Mouse (Mus musculus): ENCODE measurements at regions not wholly inside any gene's neighbourhood (a gene's known extent, or its start where the extent isn't known, plus 50 kb on each side); places are given as distances from the start of the nearest gene placed in this dataset.

DNA sequence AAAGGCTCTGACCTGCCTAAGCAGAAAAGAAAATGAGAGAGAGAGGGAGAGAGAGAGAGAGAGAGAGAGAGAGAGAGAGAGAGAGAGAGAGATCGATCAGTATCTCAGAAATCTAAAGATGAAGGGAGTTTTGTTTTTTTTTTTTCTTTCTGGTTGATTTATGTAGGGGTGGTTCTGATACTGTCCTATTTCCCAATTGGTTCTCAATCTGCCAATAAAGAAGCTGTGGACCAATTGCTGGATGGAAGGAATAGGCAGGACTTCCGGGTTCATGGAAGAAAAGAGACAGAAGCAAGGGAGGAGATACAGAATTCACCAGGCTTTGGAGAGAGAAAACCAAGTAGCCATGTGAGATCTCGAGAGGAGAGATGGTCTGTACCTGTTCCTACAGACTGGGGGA, 117.6 kb downstream of the 1500009L16Rik start:
- peaks cover 9% of the 10 kb centered on the region; the same call in 1 of the 2 replicates for H3K9me3 ChIP-seq (ENCODE audit: control insufficient read depth, low read length)
- WGBS, result 74% methylated on average over 3 of the region's 3 CpGs
- no peak for ATAC-seq (ENCODE audit: low FRiP score, low read depth)
- no peak overlapping the region for H3K4me2 ChIP-seq (replicated peaks; ENCODE audit: low read depth, low read length, severe bottlenecking)
- no peaks in the 10 kb centered on the region; the same call in 1 of the 2 replicates for H3K4me1 ChIP-seq (ENCODE audit: control insufficient read depth, insufficient read depth, low read length)
- H3K4me3 ChIP-seq (replicated peaks; ENCODE audit: low read length), result no peak overlapping the region
- no peak for DNase-seq (ENCODE audit: low spot score)
- no peak overlapping the region for H3K27ac ChIP-seq (replicated peaks; ENCODE audit: low read depth, low read length)
- no peaks in the 10 kb centered on the region for H3K27me3 ChIP-seq (ENCODE audit: control insufficient read depth, insufficient read depth, low read length)
- no peak for TF ChIP-seq POLR2A (IDR thresholded peaks at IDR 0.05; ENCODE audit: borderline replicate concordance, extremely low read depth, insufficient read depth, insufficient read length)
- no peak overlapping the region for H3K9ac ChIP-seq (ENCODE audit: low read depth, low read length, severe bottlenecking)
- no peaks in the 10 kb centered on the region for H3K36me3 ChIP-seq (ENCODE audit: control insufficient read depth, insufficient read depth, low read length)

DNA sequence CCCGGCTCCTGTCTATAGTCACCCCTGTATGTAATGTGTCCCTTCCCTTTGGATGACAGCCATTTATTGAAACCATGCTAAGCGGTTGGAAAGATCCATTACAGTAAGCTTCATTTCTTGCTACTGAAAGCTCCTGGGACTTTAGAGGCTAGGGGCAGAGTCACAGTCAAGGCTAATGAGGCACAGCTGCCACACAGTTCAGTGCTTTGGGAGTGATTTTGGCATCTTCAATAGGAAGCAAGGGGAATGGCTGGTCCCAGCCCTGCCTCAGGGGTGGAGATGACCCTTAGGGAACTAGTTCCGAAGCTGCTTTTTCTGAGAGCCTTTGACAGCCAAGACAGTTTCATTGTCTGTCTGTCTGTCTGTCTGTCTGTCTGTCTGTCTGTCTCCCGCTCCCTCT, 128.2 kb downstream of the 1500009L16Rik start:
- Histone ChIP-seq H3K9me3 (ENCODE audit: control insufficient read depth, low read length) (no peaks in the 10 kb centered on the region), H3K4me2 (replicated peaks; ENCODE audit: low read depth, low read length, severe bottlenecking) (no peak overlapping the region), H3K4me3 (replicated peaks; ENCODE audit: low read length) (no peak overlapping the region), H3K36me3 (ENCODE audit: control insufficient read depth, insufficient read depth, low read length) (no peaks in the 10 kb centered on the region), H3K9ac (ENCODE audit: low read depth, low read length, severe bottlenecking) (no peak overlapping the region), H3K27ac (replicated peaks; ENCODE audit: low read depth, low read length) (no peak overlapping the region), H3K27me3 (ENCODE audit: control insufficient read depth, insufficient read depth, low read length) (no peaks in the 10 kb centered on the region), H3K4me1 (ENCODE audit: control insufficient read depth, insufficient read depth, low read length) (peaks cover 7% of the 10 kb centered on the region; the same call in 1 of the 2 replicates)
- TF ChIP-seq POLR2A (IDR thresholded peaks at IDR 0.05; ENCODE audit: borderline replicate concordance, extremely low read depth, insufficient read depth, insufficient read length), result no peak
- DNase-seq (ENCODE audit: low spot score) (no peak), ATAC-seq (ENCODE audit: low FRiP score, low read depth) (no peak)
- 58% methylated on average over 4 of the region's 4 CpGs for WGBS

DNA sequence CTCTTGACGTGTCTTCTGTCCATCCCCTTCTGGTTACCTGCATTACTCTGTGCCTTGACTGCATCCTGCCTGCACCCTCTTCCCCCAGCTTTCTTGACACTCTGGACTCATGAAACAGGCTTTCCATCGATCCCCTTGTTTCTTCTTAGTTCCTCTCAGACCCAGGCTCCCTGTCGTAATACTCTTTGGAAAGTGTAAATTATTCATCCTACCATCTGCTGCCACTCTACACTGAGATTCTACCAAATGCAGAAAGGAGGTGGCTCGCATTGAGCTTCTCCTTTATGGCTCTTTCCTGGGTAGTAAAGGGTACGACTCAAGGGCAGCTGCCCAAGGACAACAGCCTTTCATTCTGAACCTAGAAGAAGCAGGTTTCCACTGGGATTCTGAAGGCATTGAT, 129.5 kb downstream of the 1500009L16Rik start:
- Histone ChIP-seq H3K36me3 (ENCODE audit: control insufficient read depth, insufficient read depth, low read length) (no peaks in the 10 kb centered on the region), H3K27me3 (ENCODE audit: control insufficient read depth, insufficient read depth, low read length) (no peaks in the 10 kb centered on the region), H3K4me1 (ENCODE audit: control insufficient read depth, insufficient read depth, low read length) (no peaks in the 10 kb centered on the region), H3K4me3 (replicated peaks; ENCODE audit: low read length) (no peak overlapping the region), H3K27ac (replicated peaks; ENCODE audit: low read depth, low read length) (no peak overlapping the region), H3K9ac (ENCODE audit: low read depth, low read length, severe bottlenecking) (no peak overlapping the region), H3K9me3 (ENCODE audit: control insufficient read depth, low read length) (no peaks in the 10 kb centered on the region), H3K4me2 (replicated peaks; ENCODE audit: low read depth, low read length, severe bottlenecking) (no peak overlapping the region)
- ATAC-seq (ENCODE audit: low FRiP score, low read depth), result no peak
- no peak for DNase-seq (ENCODE audit: low spot score)
- 77% methylated on average over 5 of the region's 5 CpGs for WGBS
- no peak for TF ChIP-seq POLR2A (IDR thresholded peaks at IDR 0.05; ENCODE audit: borderline replicate concordance, extremely low read depth, insufficient read depth, insufficient read length)

DNA sequence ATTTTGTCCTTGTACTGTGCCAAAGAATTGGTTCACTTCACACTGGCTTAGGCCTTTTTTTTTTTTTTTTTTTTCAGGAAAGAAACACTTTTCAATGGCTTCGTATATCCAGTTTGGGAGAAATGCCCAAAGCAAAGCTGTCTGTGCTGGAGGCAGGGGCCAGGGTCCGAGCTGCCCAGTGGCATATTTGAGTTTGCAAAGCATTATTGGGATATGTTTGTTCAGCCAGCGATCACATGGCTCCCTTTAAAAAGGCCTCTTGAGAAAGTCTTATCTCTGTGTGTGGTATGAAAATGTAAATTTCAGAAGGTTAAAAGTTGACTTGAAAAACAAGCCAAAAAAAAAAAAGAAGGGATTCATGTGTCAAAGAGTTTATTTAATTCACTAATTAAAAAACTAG, 130.1 kb downstream of the 1500009L16Rik start:
- H3K9ac ChIP-seq (ENCODE audit: low read depth, low read length, severe bottlenecking), result no peak overlapping the region
- DNase-seq (ENCODE audit: low spot score) (no peak), ATAC-seq (ENCODE audit: low FRiP score, low read depth) (no peak)
- no peaks in the 10 kb centered on the region for H3K9me3 ChIP-seq (ENCODE audit: control insufficient read depth, low read length)
- 77% methylated on average over 3 of the region's 3 CpGs for WGBS
- no peak overlapping the region for H3K27ac ChIP-seq (replicated peaks; ENCODE audit: low read depth, low read length)
- no peaks in the 10 kb centered on the region for H3K4me1 ChIP-seq (ENCODE audit: control insufficient read depth, insufficient read depth, low read length)
- H3K27me3 ChIP-seq (ENCODE audit: control insufficient read depth, insufficient read depth, low read length), result no peaks in the 10 kb centered on the region
- H3K4me3 ChIP-seq (replicated peaks; ENCODE audit: low read length), result no peak overlapping the region
- no peak for TF ChIP-seq POLR2A (IDR thresholded peaks at IDR 0.05; ENCODE audit: borderline replicate concordance, extremely low read depth, insufficient read depth, insufficient read length)
- no peaks in the 10 kb centered on the region for H3K36me3 ChIP-seq (ENCODE audit: control insufficient read depth, insufficient read depth, low read length)
- no peak overlapping the region for H3K4me2 ChIP-seq (replicated peaks; ENCODE audit: low read depth, low read length, severe bottlenecking)

DNA sequence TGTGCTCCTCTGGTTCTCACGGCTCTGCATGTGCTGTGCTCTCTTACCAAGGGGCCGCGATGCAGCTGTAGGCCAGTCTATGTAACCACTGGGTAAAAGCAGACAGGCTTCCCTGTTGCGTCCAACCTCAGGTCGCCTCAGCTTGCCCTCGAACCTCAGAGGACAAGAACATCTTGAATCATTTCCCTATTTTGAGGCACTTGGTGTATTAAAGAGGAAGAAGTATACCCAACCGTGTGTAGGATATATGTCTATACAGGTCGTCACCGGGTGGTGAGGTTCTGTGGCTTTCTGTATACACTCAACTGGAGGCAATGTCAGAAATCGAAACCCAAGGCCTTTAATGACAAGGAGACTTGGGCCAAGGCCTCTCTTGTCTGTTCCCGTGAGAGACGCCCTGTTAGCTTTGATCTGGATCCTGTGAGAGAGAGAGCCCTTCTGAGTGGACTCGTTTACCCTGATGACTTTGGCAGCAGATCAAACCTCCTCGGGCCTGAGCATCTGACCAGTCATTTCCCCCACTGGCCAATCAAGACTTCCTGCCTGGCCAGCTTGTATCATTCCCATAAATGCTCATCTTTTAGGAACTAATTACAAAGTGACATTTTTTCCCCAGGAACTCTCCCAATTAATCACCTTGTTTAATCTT, 135.3 kb downstream of the 1500009L16Rik start:
- DNase-seq (ENCODE audit: low spot score), result no peak
- TF ChIP-seq POLR2A (IDR thresholded peaks at IDR 0.05; ENCODE audit: borderline replicate concordance, extremely low read depth, insufficient read depth, insufficient read length), result no peak
- no peaks in the 10 kb centered on the region for H3K27me3 ChIP-seq (ENCODE audit: control insufficient read depth, insufficient read depth, low read length)
- no peaks in the 10 kb centered on the region for H3K4me1 ChIP-seq (ENCODE audit: control insufficient read depth, insufficient read depth, low read length)
- no peak overlapping the region for H3K9ac ChIP-seq (ENCODE audit: low read depth, low read length, severe bottlenecking)
- no peak overlapping the region for H3K27ac ChIP-seq (replicated peaks; ENCODE audit: low read depth, low read length)
- no peaks in the 10 kb centered on the region for H3K9me3 ChIP-seq (ENCODE audit: control insufficient read depth, low read length)
- WGBS, result 69% methylated on average over 14 of the region's 14 CpGs
- ATAC-seq (ENCODE audit: low FRiP score, low read depth), result no peak
- H3K4me2 ChIP-seq (replicated peaks; ENCODE audit: low read depth, low read length, severe bottlenecking), result no peak overlapping the region
- H3K36me3 ChIP-seq (ENCODE audit: control insufficient read depth, insufficient read depth, low read length), result no peaks in the 10 kb centered on the region
- no peak overlapping the region for H3K4me3 ChIP-seq (replicated peaks; ENCODE audit: low read length)

Data from limb, embryonic 14.5 days (tissue).